Mouse (Mus musculus): ENCODE data around the gene Pgap3.
"Not testable (repeated sequence)": the region's sequence is repeated elsewhere in the genome, so short reads cannot be mapped to it uniquely, and the experiment has no call there.

DNA sequence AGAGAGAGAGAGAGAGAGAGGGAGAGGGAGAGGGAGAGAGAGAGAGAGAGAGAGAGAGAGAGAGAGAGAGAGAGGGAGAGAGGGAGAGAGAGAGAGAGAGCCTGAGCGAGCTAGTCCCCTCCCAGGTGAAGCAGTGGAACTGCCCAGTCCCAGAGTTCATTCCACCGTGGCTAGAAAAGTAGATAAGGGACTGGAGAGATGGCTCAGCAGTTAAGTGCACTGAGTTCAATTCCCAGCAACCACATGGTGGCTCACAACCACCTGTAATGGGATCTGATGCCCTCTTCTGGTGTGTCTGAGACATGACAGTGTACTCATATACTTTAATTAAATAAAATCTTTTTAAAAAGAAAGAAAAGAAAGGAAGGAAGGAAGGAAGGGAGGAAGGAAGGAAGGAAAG, 17.9 kb downstream of the Pgap3 start:
- TF ChIP-seq CTCF (IDR thresholded peaks at IDR 0.05; ENCODE audit: extremely low read depth, insufficient read length, insufficient replicate concordance, low read depth, low read length), result peak; percentile 10; the same call in 1 of the 2 replicates
- not testable (repeated sequence) for TF ChIP-seq POLR2A (IDR thresholded peaks at IDR 0.05; ENCODE audit: low read depth, low read length)
